Mouse (Mus musculus): ENCODE measurements around the gene Carhsp1. TPM values are rescaled to one million over a fixed set of nuclear protein-coding genes. Genes with fewer than 3 reads are reported as not detected.

Gene Carhsp1
- polyA plus RNA-seq, 1 experiment from 2014 or later: 71.2 TPM

- H3K4me2 ChIP-seq (ENCODE audit: low read depth, low read length): no peak overlapping the region
- H3K9ac ChIP-seq (replicated peaks): no peak overlapping the region
- 80% methylated on average over 4 of the region's 4 CpGs for WGBS (ENCODE audit: insufficient replicate concordance)
- peaks cover 5% of the 10 kb centered on the region; the same call in 1 of the 2 replicates for H3K4me1 ChIP-seq (ENCODE audit: insufficient read depth)
- TF ChIP-seq CTCF (IDR thresholded peaks at IDR 0.05; ENCODE audit: low read depth): no peak
- TF ChIP-seq EP300 (IDR thresholded peaks at IDR 0.05; ENCODE audit: low read depth): no peak
- DNase-seq: no peak
- no peak overlapping the region for H3K27ac ChIP-seq (ENCODE audit: low read depth)
- peaks cover 83% of the 10 kb centered on the region for H3K36me3 ChIP-seq (replicated peaks; ENCODE audit: insufficient read depth, low read length)
- H3K27me3 ChIP-seq (ENCODE audit: insufficient read depth, low read length): no peaks in the 10 kb centered on the region
- peak; percentile 19; the same call in 1 of the 2 replicates for ATAC-seq
- no peaks in the 10 kb centered on the region for H3K9me3 ChIP-seq (ENCODE audit: low read length)
- no peak overlapping the region for H3K4me3 ChIP-seq (ENCODE audit: low read depth, low read length)
These were observed 13.6 kb downstream of the Carhsp1 start for GRCm38 (mm10) chr16:8658349-8658748.

- DNase-seq: no peak
- H3K4me2 ChIP-seq (ENCODE audit: low read depth, low read length): no peak overlapping the region
- peaks cover 79% of the 10 kb centered on the region for H3K36me3 ChIP-seq (replicated peaks; ENCODE audit: insufficient read depth, low read length)
- H3K9ac ChIP-seq (replicated peaks): no peak overlapping the region
- H3K27me3 ChIP-seq (ENCODE audit: insufficient read depth, low read length): no peaks in the 10 kb centered on the region
- H3K27ac ChIP-seq (ENCODE audit: low read depth): no peak overlapping the region
- TF ChIP-seq EP300 (IDR thresholded peaks at IDR 0.05; ENCODE audit: low read depth) (no peak), CTCF (IDR thresholded peaks at IDR 0.05; ENCODE audit: low read depth) (no peak)
- H3K9me3 ChIP-seq (ENCODE audit: low read length): no peaks in the 10 kb centered on the region
- WGBS (ENCODE audit: insufficient replicate concordance): 79% methylated on average over 2 of the region's 2 CpGs
- ATAC-seq: no peak
- H3K4me1 ChIP-seq (ENCODE audit: insufficient read depth): peaks cover 5% of the 10 kb centered on the region; the same call in 1 of the 2 replicates
- H3K4me3 ChIP-seq (ENCODE audit: low read depth, low read length): no peak overlapping the region
These were observed 15.7 kb downstream of the Carhsp1 start for GRCm38 (mm10) chr16:8656256-8656655.

- peak; percentile 68 for DNase-seq
- Histone ChIP-seq H3K36me3 (replicated peaks; ENCODE audit: insufficient read depth, low read length) (peaks cover 78% of the 10 kb centered on the region), H3K4me1 (ENCODE audit: insufficient read depth) (peaks cover 5% of the 10 kb centered on the region; the same call in 1 of the 2 replicates), H3K27ac (ENCODE audit: low read depth) (no peak overlapping the region), H3K9me3 (ENCODE audit: low read length) (no peaks in the 10 kb centered on the region), H3K4me2 (ENCODE audit: low read depth, low read length) (no peak overlapping the region), H3K9ac (replicated peaks) (no peak overlapping the region), H3K4me3 (ENCODE audit: low read depth, low read length) (no peak overlapping the region), H3K27me3 (ENCODE audit: insufficient read depth, low read length) (no peaks in the 10 kb centered on the region)
- peak; percentile 62 for ATAC-seq
- peak; percentile 63 for TF ChIP-seq CTCF (IDR thresholded peaks at IDR 0.05; ENCODE audit: low read depth)
- TF ChIP-seq EP300 (IDR thresholded peaks at IDR 0.05; ENCODE audit: low read depth): no peak
- 63% methylated on average over 9 of the region's 9 CpGs for WGBS (ENCODE audit: insufficient replicate concordance)
These were observed 16.4 kb downstream of the Carhsp1 start for GRCm38 (mm10) chr16:8655599-8655998.

- 82% methylated on average over 6 of the region's 6 CpGs for WGBS (ENCODE audit: insufficient replicate concordance)
- H3K4me2 ChIP-seq (ENCODE audit: low read depth, low read length): no peak overlapping the region
- H3K4me3 ChIP-seq (ENCODE audit: low read depth, low read length): no peak overlapping the region
- H3K9me3 ChIP-seq (ENCODE audit: low read length): no peaks in the 10 kb centered on the region
- H3K4me1 ChIP-seq (ENCODE audit: insufficient read depth): peaks cover 5% of the 10 kb centered on the region; the same call in 1 of the 2 replicates
- ATAC-seq (no peak), DNase-seq (no peak)
- TF ChIP-seq EP300 (IDR thresholded peaks at IDR 0.05; ENCODE audit: low read depth): no peak
- TF ChIP-seq CTCF (IDR thresholded peaks at IDR 0.05; ENCODE audit: low read depth): no peak
- H3K27ac ChIP-seq (ENCODE audit: low read depth): no peak overlapping the region
- no peak overlapping the region for H3K9ac ChIP-seq (replicated peaks)
- peaks cover 75% of the 10 kb centered on the region for H3K36me3 ChIP-seq (replicated peaks; ENCODE audit: insufficient read depth, low read length)
- no peaks in the 10 kb centered on the region for H3K27me3 ChIP-seq (ENCODE audit: insufficient read depth, low read length)
These were observed 16.8 kb downstream of the Carhsp1 start for GRCm38 (mm10) chr16:8655108-8655507.

- TF ChIP-seq EP300 (IDR thresholded peaks at IDR 0.05; ENCODE audit: low read depth) (no peak), CTCF (IDR thresholded peaks at IDR 0.05; ENCODE audit: low read depth) (no peak)
These were observed 21.9 kb downstream of the Carhsp1 start for GRCm38 (mm10) chr16:8650007-8650406.

GRCm38 (mm10) chr16:8645546-8645945 is 26.4 kb downstream of the Carhsp1 start:
- no peak overlapping the region for H3K4me3 ChIP-seq (ENCODE audit: low read depth, low read length)
- H3K9me3 ChIP-seq (ENCODE audit: low read length): no peaks in the 10 kb centered on the region
- ATAC-seq (no peak), DNase-seq (no peak)
- no peaks in the 10 kb centered on the region for H3K4me1 ChIP-seq (ENCODE audit: insufficient read depth)
- TF ChIP-seq CTCF (IDR thresholded peaks at IDR 0.05; ENCODE audit: low read depth) (no peak), EP300 (IDR thresholded peaks at IDR 0.05; ENCODE audit: low read depth) (no peak)
- no peak overlapping the region for H3K4me2 ChIP-seq (ENCODE audit: low read depth, low read length)
- 86% methylated on average over 6 of the region's 6 CpGs for WGBS (ENCODE audit: insufficient replicate concordance)
- H3K27ac ChIP-seq (ENCODE audit: low read depth): no peak overlapping the region
- peaks cover 82% of the 10 kb centered on the region for H3K36me3 ChIP-seq (replicated peaks; ENCODE audit: insufficient read depth, low read length)
- H3K27me3 ChIP-seq (ENCODE audit: insufficient read depth, low read length): no peaks in the 10 kb centered on the region
- no peak overlapping the region for H3K9ac ChIP-seq (replicated peaks)

More at GRCm38 (mm10) chr16:8650007-8650406, 21.9 kb downstream of the Carhsp1 start:
- Histone ChIP-seq H3K9ac (replicated peaks) (no peak overlapping the region), H3K27ac (ENCODE audit: low read depth) (no peak overlapping the region), H3K27me3 (ENCODE audit: insufficient read depth, low read length) (no peaks in the 10 kb centered on the region), H3K36me3 (replicated peaks; ENCODE audit: insufficient read depth, low read length) (peaks cover 80% of the 10 kb centered on the region), H3K4me3 (ENCODE audit: low read depth, low read length) (no peak overlapping the region), H3K4me2 (ENCODE audit: low read depth, low read length) (no peak overlapping the region), H3K4me1 (ENCODE audit: insufficient read depth) (no peaks in the 10 kb centered on the region), H3K9me3 (ENCODE audit: low read length) (no peaks in the 10 kb centered on the region)
- 93% methylated on average over 3 of the region's 3 CpGs for WGBS (ENCODE audit: insufficient replicate concordance)
- DNase-seq: no peak
- no peak for ATAC-seq

All from liver, postnatal 0 days (tissue).